Comparison of ENCODE assay signal across 8 mouse cellular contexts in genomic region chrX:144318164-144318979, GRCm38 (mm10). TPM values are rescaled to one million over a fixed set of nuclear protein-coding genes. Genes with fewer than 3 reads are reported as not detected.
DNase-seq lines count a peak whose midpoint lies in the region; ATAC-seq and TF ChIP-seq lines count a peak whose summit lies in the region.

No protein-coding gene starts in this region.

- peak overlapping the region; percentile 59 for H3K9ac ChIP-seq in kidney, embryonic 15.5 days

- peaks cover 22% of the 10 kb centered on the region for H3K4me1 ChIP-seq in G1E (ENCODE audit: insufficient read depth, low read depth, low read length)
- H3K4me1 ChIP-seq in kidney, embryonic 15.5 days = peaks cover 6% of the 10 kb centered on the region; the same call in 1 of the 2 replicates

- no peaks in the 10 kb centered on the region for H3K9me3 ChIP-seq in G1E (replicated peaks)
- no peaks in the 10 kb centered on the region for H3K9me3 ChIP-seq in kidney, embryonic 15.5 days (replicated peaks)

- TF ChIP-seq CTCF in G1E (IDR thresholded peaks at IDR 0.05; ENCODE audit: low read depth, low read length) = no peak

- H3K4me2 ChIP-seq in kidney, embryonic 15.5 days = peak overlapping the region; percentile 75

- 24% methylated on average over 53 of the region's 53 CpGs for WGBS in kidney, embryonic 15.5 days

- peaks cover 9% of the 10 kb centered on the region for H3K36me3 ChIP-seq in G1E (replicated peaks)
- H3K36me3 ChIP-seq in kidney, embryonic 15.5 days = no peaks in the 10 kb centered on the region; the same call in 1 of the 2 replicates

- peak overlapping the region; percentile 75 for H3K4me3 ChIP-seq in G1E (ENCODE audit: low read depth, low read length)
- peak overlapping the region; percentile 63 for H3K4me3 ChIP-seq in kidney, embryonic 15.5 days (replicated peaks)

- intact Hi-C loops in gastrocnemius, postnatal 14 days (cut with DNase I; ENCODE audit: low total_unique reads) = no loop called here

- no peaks in the 10 kb centered on the region for H3K27me3 ChIP-seq in G1E (ENCODE audit: insufficient read depth, low read length)
- no peaks in the 10 kb centered on the region for H3K27me3 ChIP-seq in kidney, embryonic 15.5 days

- H3K27ac ChIP-seq in kidney, embryonic 15.5 days = peak overlapping the region; percentile 81

- DNase-seq in 3T3-L1 (ENCODE audit: low read depth, low spot score) (peak; percentile 34), G1E (ENCODE audit: low spot score) (peak; percentile 27)
- peak; percentile 35 to 36 for DNase-seq in cerebellum, adult 18-20 months
- DNase-seq in gastrocnemius, postnatal 14 days = peak; percentile 25
- peak; percentile 22 to 35 for DNase-seq in lung, postnatal 4 days
- DNase-seq in retina, postnatal 7 days (ENCODE audit: low read depth, low spot score) = peak; percentile 9
- no peak for DNase-seq in layer of hippocampus, postnatal 25 days (ENCODE audit: extremely low spot score in 1 of 2, low spot score in 1 of 2)

- peak; percentile 74 for ATAC-seq in G1E (ENCODE audit: extremely low read depth, insufficient number of reproducible peaks, low FRiP score, poor library complexity, severe bottlenecking)
- ATAC-seq in kidney, embryonic 15.5 days (replicated peaks; ENCODE audit: low FRiP score) = peak; percentile 70

RNA-seq across cellular contexts. Expression of gene Alg13, which starts 0.8 kb away (rescaled TPM):
- total RNA-seq in G1E (2014; fragmentation: Nextera tagmentation) = 57.0 and 60.6 TPM in 2 replicates
- 23.4 and 24.9 TPM in 2 replicates for total RNA-seq in G1E (2017)
- 3.0 and 5.5 TPM in 2 replicates for polyA plus RNA-seq in G1E (2012)
- 1 to 10 TPM; 4.1 to 5.6 TPM for total RNA-seq in gastrocnemius, postnatal 14 days (2021)
- 26.5 and 28.0 TPM in 2 replicates for polyA plus RNA-seq in kidney, embryonic 15.5 days (2015; fragmentation: Nextera tagmentation; extraction: Ambion mirVana)
- 10 to 100 TPM in 1 of 2 experiments, 1 to 10 TPM in 1; 9.9 to 10.8 TPM for total RNA-seq in layer of hippocampus, postnatal 25 days (2021)

Comparison
In these comparisons a context has a peak if more than half of its experiments do, and no peak if none do; other contexts are left out.
1. DNase-seq: peak in 3T3-L1 (single experiment), G1E (single experiment), cerebellum, adult 18-20 months (2 of 2), gastrocnemius, postnatal 14 days (single experiment), lung, postnatal 4 days (2 of 2) and retina, postnatal 7 days (single experiment); none in layer of hippocampus, postnatal 25 days (0 of 2).